17 mouse cellular contexts compared by ENCODE assay signal in the genomic region with DNA sequence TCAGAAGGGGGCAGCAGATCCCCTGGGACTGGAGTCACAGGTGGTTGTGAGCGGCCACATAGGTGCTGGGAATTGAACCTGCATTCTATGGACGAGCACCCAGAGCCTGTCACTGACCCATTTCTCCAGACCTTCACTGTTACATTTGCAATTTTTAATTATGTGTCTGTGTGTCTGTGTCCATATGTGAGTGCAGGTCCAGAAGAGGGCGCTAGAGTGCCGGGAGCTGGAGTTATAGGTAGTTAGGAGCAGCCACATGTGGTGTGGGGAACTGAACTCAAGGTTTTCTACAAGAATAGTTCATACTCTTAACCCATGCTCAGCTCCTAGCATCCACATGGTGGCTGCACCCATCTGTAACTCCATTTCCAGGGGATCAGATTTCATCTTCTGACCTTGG. TPM values are rescaled to one million over a fixed set of nuclear protein-coding genes. Genes with fewer than 3 reads are reported as not detected.
A peak's percentile ranks its signal among the peaks of the same experiment; 100 is the strongest.
DNase-seq lines count a peak whose midpoint lies in the region; TF ChIP-seq lines count a peak whose summit lies in the region.
"Had no signal": no experiment of that assay in that cellular context is flagged by ENCODE, and none has a peak within 500 bp of the region (broad histone marks: within the 10 kb centered on the region; RNA-seq: fewer than 3 reads in every experiment).

No protein-coding gene starts in this region.

- TF ChIP-seq CTCF in heart, adult 2 months (IDR thresholded peaks at IDR 0.05): peak; percentile 50
- peak; percentile 34; the same call in 1 of the 2 replicates for TF ChIP-seq CTCF in lung, adult 2 months (IDR thresholded peaks at IDR 0.05; ENCODE audit: insufficient read depth, low read length)
- peak in 1 of 2 experiments; percentile 45; a peak in 2 of 4 replicates for TF ChIP-seq CTCF in CH12.LX (conservative IDR thresholded peaks at IDR 0.05 in 1 of 2, IDR thresholded peaks at IDR 0.05 in 1 of 2; ENCODE audit: low read depth in 2 of 2, low read length in 2 of 2)
- TF ChIP-seq CTCF in brain, embryonic 14.5 days (IDR thresholded peaks at IDR 0.05; ENCODE audit: borderline replicate concordance, extremely low read depth, insufficient read depth, insufficient read length): peak; percentile 16; the same call in 1 of the 2 replicates

- peaks cover 5% of the 10 kb centered on the region for H3K4me1 ChIP-seq in heart, adult 2 months (ENCODE audit: control insufficient read depth, insufficient read depth, low read length)
- H3K4me1 ChIP-seq in lung, adult 2 months (ENCODE audit: control insufficient read depth, insufficient read depth, low read length): no peaks in the 10 kb centered on the region
- H3K4me1 ChIP-seq in CH12.LX (ENCODE audit: control insufficient read depth in 1 of 2, insufficient read depth in 2 of 2): peaks cover 2 to 34% of the 10 kb centered on the region in 2 experiments; a peak in 3 of 4 replicates

- intact Hi-C loops in heart, adult 2 months (cut with DNase I): no loop called here
- intact Hi-C loops in heart, postnatal 14 days (cut with DNase I): no loop called here

- WGBS in heart, adult 2 months: 65% methylated on average over 4 of the region's 4 CpGs
- 63% methylated on average over 4 of the region's 4 CpGs for WGBS in lung, adult 2 months

- H3K27me3 ChIP-seq in heart, adult 2 months (ENCODE audit: control insufficient read depth, insufficient read depth, low read length): no peaks in the 10 kb centered on the region
- H3K27me3 ChIP-seq in CH12.LX (replicated peaks): no peaks in the 10 kb centered on the region
- H3K27me3 ChIP-seq: liver, embryonic 15.5 days had no signal

- no peaks in the 10 kb centered on the region for H3K9me3 ChIP-seq in CH12.LX (replicated peaks; ENCODE audit: low read length)
- H3K9me3 ChIP-seq: embryonic facial prominence, embryonic 10.5 days; G1E; liver, embryonic 15.5 days had no signal

- no peaks in the 10 kb centered on the region for H3K79me2 ChIP-seq in heart, adult 2 months (replicated peaks; ENCODE audit: control insufficient read depth, insufficient read depth, low read length)
- H3K79me2 ChIP-seq in CH12.LX (replicated peaks; ENCODE audit: control insufficient read depth, extremely low read depth, insufficient read depth, poor library complexity, severe bottlenecking): no peaks in the 10 kb centered on the region

- H3K36me3 ChIP-seq in heart, adult 2 months (ENCODE audit: control insufficient read depth, insufficient read depth, low read length): no peaks in the 10 kb centered on the region
- peaks cover 2 to 12% of the 10 kb centered on the region in 2 experiments for H3K36me3 ChIP-seq in CH12.LX (replicated peaks in 1 of 2; ENCODE audit: control insufficient read depth in 1 of 2, insufficient read depth in 1 of 2, low read length in 1 of 2)
- H3K36me3 ChIP-seq: embryonic facial prominence, embryonic 10.5 days; forebrain, embryonic 10.5 days; liver, embryonic 15.5 days had no signal

- in situ Hi-C loops in CH12.LX (cut with MboI; ENCODE audit: low pct_ligation_motif_present, low pct_unique_long_range_greater_than_20kb, low sequenced_read_pairs): loop anchor here (5.0 to 10.0 kb wide), 4 partner anchors 45 to 300 kb away; no protein-coding TSS in a partner anchor

- no peak overlapping the region for H3K4me2 ChIP-seq in CH12.LX (ENCODE audit: insufficient read depth, low read depth, poor library complexity, severe bottlenecking)
- H3K4me2 ChIP-seq: liver, embryonic 15.5 days; midbrain, embryonic 11.5 days had no signal

- no peak overlapping the region for H3K27ac ChIP-seq in heart, adult 2 months
- H3K27ac ChIP-seq in CH12.LX (ENCODE audit: insufficient read depth, low read depth): no peak overlapping the region
- H3K27ac ChIP-seq: liver, embryonic 15.5 days had no signal

- TF ChIP-seq EP300 in heart, adult 2 months (IDR thresholded peaks at IDR 0.05; ENCODE audit: insufficient read depth, low read depth, low read length): no peak
- TF ChIP-seq EP300 in CH12.LX (IDR thresholded peaks at IDR 0.05; ENCODE audit: low read length): no peak

- no peak for DNase-seq in heart, adult 2 months
- DNase-seq in heart, postnatal 4 days: no peak
- DNase-seq in lung, adult 2 months: no peak
- DNase-seq in lung, postnatal 14 days: no peak
- peak; percentile 33 for DNase-seq in CH12.LX (ENCODE audit: extremely low read depth)
- no peak for DNase-seq in brain, embryonic 14.5 days (ENCODE audit: low read depth)
- no peak for DNase-seq in heart, postnatal 14 days
- no peak for DNase-seq in ovary, postnatal 10 days (ENCODE audit: low spot score)
- DNase-seq: cerebellum, adult 2 months; gastrocnemius, postnatal 25 days; heart, postnatal 36 days; kidney, adult 11 months had no signal

- dilution Hi-C loops in CH12.LX (cut with MboI; ENCODE audit: extremely low pct_ligation_motif_present, extremely low pct_unique_long_range_greater_than_20kb, low sequenced_read_pairs): no loop called here

- H3K9ac ChIP-seq in heart, adult 2 months (ENCODE audit: low read depth, low read length): no peak overlapping the region
- H3K9ac ChIP-seq in CH12.LX (ENCODE audit: insufficient read depth, low read depth): no peak overlapping the region
- H3K9ac ChIP-seq: liver, embryonic 15.5 days had no signal

- H3K4me3 ChIP-seq in heart, adult 2 months: no peak overlapping the region
- no peak overlapping the region for H3K4me3 ChIP-seq in lung, adult 2 months (replicated peaks; ENCODE audit: extremely low read depth, low read depth, low read length)
- H3K4me3 ChIP-seq in CH12.LX (replicated peaks in 1 of 3; ENCODE audit: low read depth in 2 of 3, low read length in 2 of 3, poor library complexity in 1 of 3): no peak overlapping the region
- H3K4me3 ChIP-seq: embryonic facial prominence, embryonic 10.5 days; forebrain, embryonic 10.5 days; liver, embryonic 15.5 days had no signal

- no peak for TF ChIP-seq POLR2A in heart, adult 2 months (IDR thresholded peaks at IDR 0.05; ENCODE audit: insufficient read depth, low read depth, low read length)
- no peak for TF ChIP-seq POLR2A in lung, adult 2 months (IDR thresholded peaks at IDR 0.05; ENCODE audit: borderline replicate concordance, extremely low read depth, low read depth, low read length)
- TF ChIP-seq POLR2A in CH12.LX (IDR thresholded peaks at IDR 0.05; ENCODE audit: low read depth, low read length): no peak
- TF ChIP-seq POLR2A in brain, embryonic 14.5 days (IDR thresholded peaks at IDR 0.05; ENCODE audit: borderline replicate concordance, extremely low read depth, insufficient read depth, insufficient read length, poor library complexity, severe bottlenecking): no peak

- TF ChIP-seq RAD21 in CH12.LX (IDR thresholded peaks at IDR 0.05; ENCODE audit: low read depth, low read length): no peak; the same call in 1 of the 2 replicates

TF ChIP-seq in CH12.LX, 34 proteins besides CTCF, POLR2A, EP300 and RAD21:
- TF ChIP-seq JUND (conservative IDR thresholded peaks at IDR 0.05; ENCODE audit: low read depth, low read length) (no peak), CHD1 (IDR thresholded peaks at IDR 0.05; ENCODE audit: low read depth, low read length) (no peak), MYC (IDR thresholded peaks at IDR 0.05; ENCODE audit: low read depth, low read length) (no peak), ELF1 (IDR thresholded peaks at IDR 0.05; ENCODE audit: low read depth, low read length) (no peak), USF1 (IDR thresholded peaks at IDR 0.05; ENCODE audit: low read depth, low read length) (no peak), NELFE (IDR thresholded peaks at IDR 0.05; ENCODE audit: low read depth, low read length) (no peak), TCF12 (IDR thresholded peaks at IDR 0.05; ENCODE audit: low read depth, low read length) (no peak)
TF ChIP-seq in CH12.LX: peak in this region for 0.

RNA-seq across cellular contexts. Expression of gene Mdfi, which starts 37.5 kb away (rescaled TPM):
- 1 to 10 TPM; 1.8 to 2.0 TPM for total RNA-seq in heart, adult 2 months (2021)
- polyA plus RNA-seq in heart, adult 2 months (2012; rRNA removed): 9.6 and 11.1 TPM in 2 replicates
- 10 to 100 TPM; 16.4 to 20.2 TPM for total RNA-seq in heart, postnatal 4 days (2021)
- polyA plus RNA-seq in lung, adult 2 months (2012; rRNA removed): 38.8 and 51.1 TPM in 2 replicates
- total RNA-seq in CH12.LX (2012; rRNA removed) (0.08 and 0.30 TPM in 2 replicates), CH12.LX (2014; rRNA removed) (0.35 TPM in 1 of 2 replicates, not detected in the other)
- 0.19 TPM in 1 of 2 replicates, not detected in the other for polyA plus RNA-seq in CH12.LX (2012; ENCODE audit: insufficient read length, low read depth)
- 35.8 and 37.8 TPM in 2 replicates for polyA plus RNA-seq in brain, embryonic 14.5 days (2012; rRNA removed)
- total RNA-seq in heart, postnatal 14 days (2021): 1 to 10 TPM; 2.8 to 3.9 TPM
- polyA plus RNA-seq: G1E had no signal
